Mouse (Mus musculus) left cerebral cortex, adult 8-10 months (tissue): ENCODE data around the gene Peli1. TPM values are rescaled to one million over a fixed set of nuclear protein-coding genes. Genes with fewer than 3 reads are reported as not detected.

Experiments used
- DNase-seq, 2 experiments: peaks; one replicate each; pipeline ENCODE4 v3.0.0; 2022; ENCODE audit warnings: low spot score in 2 of 2
- total RNA-seq, 4 experiments: library from RNA; stranded (reverse); gene quantifications; 2 replicates each; pipeline ENCODE4 v1.2.4; 2022

Gene Peli1
- total RNA-seq, 4 experiments from 2014 or later = 36.7 to 41.5 (median 37.7) TPM

GRCm38 (mm10) chr11:21092621-21093020 is 1.5 kb downstream of the Peli1 start:
- no peak for DNase-seq

- DNase-seq = no peak
Measured at GRCm38 (mm10) chr11:21093081-21093815, 2.2 kb downstream of the Peli1 start.

GRCm38 (mm10) chr11:21096590-21096989 is 5.5 kb downstream of the Peli1 start:
- no peak for DNase-seq

- no peak for DNase-seq
Measured at GRCm38 (mm10) chr11:21098457-21098856, 7.4 kb downstream of the Peli1 start.

- no peak for DNase-seq
Measured at GRCm38 (mm10) chr11:21100704-21101103, 9.6 kb downstream of the Peli1 start.

- no peak for DNase-seq
Measured at GRCm38 (mm10) chr11:21101286-21101685, 10.2 kb downstream of the Peli1 start.

GRCm38 (mm10) chr11:21102273-21103005 is 11.3 kb downstream of the Peli1 start:
- DNase-seq = no peak

- no peak for DNase-seq
Measured at GRCm38 (mm10) chr11:21103186-21103585, 12.1 kb downstream of the Peli1 start.

- DNase-seq = no peak
Measured at GRCm38 (mm10) chr11:21105393-21105792, 14.3 kb downstream of the Peli1 start.

- no peak for DNase-seq
Measured at GRCm38 (mm10) chr11:21107120-21107519, 16.0 kb downstream of the Peli1 start.

- DNase-seq = no peak
Measured at GRCm38 (mm10) chr11:21109279-21109678, 18.2 kb downstream of the Peli1 start.

GRCm38 (mm10) chr11:21114516-21114915 is 23.4 kb downstream of the Peli1 start:
- DNase-seq = no peak

GRCm38 (mm10) chr11:21115804-21116203 is 24.7 kb downstream of the Peli1 start:
- DNase-seq = no peak

- DNase-seq = no peak
Measured at GRCm38 (mm10) chr11:21116623-21117295, 25.7 kb downstream of the Peli1 start.

GRCm38 (mm10) chr11:21121737-21122136 is 30.6 kb downstream of the Peli1 start:
- DNase-seq = no peak

- no peak for DNase-seq
Measured at GRCm38 (mm10) chr11:21122399-21122798, 31.3 kb downstream of the Peli1 start.

GRCm38 (mm10) chr11:21131692-21132091 is 40.6 kb downstream of the Peli1 start:
- DNase-seq = no peak

GRCm38 (mm10) chr11:21134875-21135451 is 43.9 kb downstream of the Peli1 start:
- DNase-seq = no peak

GRCm38 (mm10) chr11:21139453-21139852 is 48.4 kb downstream of the Peli1 start:
- no peak for DNase-seq

GRCm38 (mm10) chr11:21141242-21141641 is 50.2 kb downstream of the Peli1 start:
- DNase-seq = no peak

GRCm38 (mm10) chr11:21141755-21142154 is 50.7 kb downstream of the Peli1 start:
- no peak for DNase-seq

- peak in 1 of 2 experiments; percentile 43 for DNase-seq
Measured at GRCm38 (mm10) chr11:21149476-21149875, 58.4 kb downstream of the Peli1 start.
